Mouse (Mus musculus): ENCODE results near the gene Hist1h4f. TPM values are rescaled to one million over a fixed set of nuclear protein-coding genes. Genes with fewer than 3 reads are reported as not detected.

The Hist1h4f gene
- polyA plus RNA-seq, 1 experiment from 2014 or later: 0.80 TPM

GRCm38 (mm10) chr13:23503797-23504196, 47.7 kb downstream of the Hist1h4f start:
- H3K4me2 ChIP-seq (replicated peaks; ENCODE audit: low read depth, low read length): no peak overlapping the region
- no peaks in the 10 kb centered on the region for H3K4me1 ChIP-seq (replicated peaks; ENCODE audit: control insufficient read depth, insufficient read depth, low read length)
- no peak overlapping the region for H3K27ac ChIP-seq (ENCODE audit: low read depth, low read length)
- peak; percentile 79 for DNase-seq (ENCODE audit: low spot score)
- no peak overlapping the region for H3K9ac ChIP-seq (ENCODE audit: low read depth, low read length)
- no peaks in the 10 kb centered on the region for H3K9me3 ChIP-seq (ENCODE audit: control insufficient read depth, low read length)
- no peak overlapping the region for H3K4me3 ChIP-seq (ENCODE audit: low read depth, low read length)
- ATAC-seq (ENCODE audit: low FRiP score): peak; percentile 52; the same call in 1 of the 2 replicates
- WGBS: under 1% methylated on average over 9 of the region's 9 CpGs
- H3K36me3 ChIP-seq (ENCODE audit: control insufficient read depth, insufficient read depth, low read length): no peaks in the 10 kb centered on the region
- H3K27me3 ChIP-seq (ENCODE audit: control insufficient read depth, insufficient read depth, low read length): 0 out of 2 replicates have a peak, but pooled peaks cover under 1% of the 10 kb centered on the region

GRCm38 (mm10) chr13:23502916-23503315, 48.5 kb downstream of the Hist1h4f start:
- Histone ChIP-seq H3K4me2 (replicated peaks; ENCODE audit: low read depth, low read length) (no peak overlapping the region), H3K36me3 (ENCODE audit: control insufficient read depth, insufficient read depth, low read length) (no peaks in the 10 kb centered on the region), H3K9ac (ENCODE audit: low read depth, low read length) (no peak overlapping the region), H3K4me1 (replicated peaks; ENCODE audit: control insufficient read depth, insufficient read depth, low read length) (no peaks in the 10 kb centered on the region), H3K9me3 (ENCODE audit: control insufficient read depth, low read length) (no peaks in the 10 kb centered on the region), H3K27me3 (ENCODE audit: control insufficient read depth, insufficient read depth, low read length) (0 out of 2 replicates have a peak, but pooled peaks cover 2% of the 10 kb centered on the region), H3K4me3 (ENCODE audit: low read depth, low read length) (no peak overlapping the region), H3K27ac (ENCODE audit: low read depth, low read length) (no peak overlapping the region)
- 38% methylated on average over 4 of the region's 4 CpGs for WGBS
- no peak for ATAC-seq (ENCODE audit: low FRiP score)
- DNase-seq (ENCODE audit: low spot score): no peak

GRCm38 (mm10) chr13:23502031-23502567, 49.3 kb downstream of the Hist1h4f start:
- H3K27me3 ChIP-seq (ENCODE audit: control insufficient read depth, insufficient read depth, low read length): 0 out of 2 replicates have a peak, but pooled peaks cover 2% of the 10 kb centered on the region
- no peaks in the 10 kb centered on the region for H3K36me3 ChIP-seq (ENCODE audit: control insufficient read depth, insufficient read depth, low read length)
- no peak overlapping the region for H3K4me2 ChIP-seq (replicated peaks; ENCODE audit: low read depth, low read length)
- no peak for ATAC-seq (ENCODE audit: low FRiP score)
- H3K4me1 ChIP-seq (replicated peaks; ENCODE audit: control insufficient read depth, insufficient read depth, low read length): no peaks in the 10 kb centered on the region
- WGBS: 31% methylated on average over 9 of the region's 9 CpGs
- H3K9ac ChIP-seq (ENCODE audit: low read depth, low read length): no peak overlapping the region
- no peak overlapping the region for H3K4me3 ChIP-seq (ENCODE audit: low read depth, low read length)
- no peak for DNase-seq (ENCODE audit: low spot score)
- H3K27ac ChIP-seq (ENCODE audit: low read depth, low read length): no peak overlapping the region
- H3K9me3 ChIP-seq (ENCODE audit: control insufficient read depth, low read length): no peaks in the 10 kb centered on the region

GRCm38 (mm10) chr13:23501511-23501910, 49.9 kb downstream of the Hist1h4f start:
- Histone ChIP-seq H3K4me3 (ENCODE audit: low read depth, low read length) (no peak overlapping the region), H3K9me3 (ENCODE audit: control insufficient read depth, low read length) (no peaks in the 10 kb centered on the region), H3K36me3 (ENCODE audit: control insufficient read depth, insufficient read depth, low read length) (no peaks in the 10 kb centered on the region), H3K27ac (ENCODE audit: low read depth, low read length) (no peak overlapping the region), H3K9ac (ENCODE audit: low read depth, low read length) (no peak overlapping the region), H3K27me3 (ENCODE audit: control insufficient read depth, insufficient read depth, low read length) (0 out of 2 replicates have a peak, but pooled peaks cover 2% of the 10 kb centered on the region), H3K4me2 (replicated peaks; ENCODE audit: low read depth, low read length) (peak overlapping the region; percentile 26), H3K4me1 (replicated peaks; ENCODE audit: control insufficient read depth, insufficient read depth, low read length) (no peaks in the 10 kb centered on the region)
- no peak for ATAC-seq (ENCODE audit: low FRiP score)
- DNase-seq (ENCODE audit: low spot score): no peak
- 32% methylated on average over 5 of the region's 5 CpGs for WGBS

Other genes with a start within 250 kb of the Hist1h4f start
- gene Zfp322a, start 182.4 kb downstream of the Hist1h4f start, polyA plus RNA-seq (2014; fragmentation: Nextera tagmentation; extraction: Ambion mirVana): 65.0 and 65.6 TPM in 2 replicates
- gene Abt1, start 127.8 kb downstream of the Hist1h4f start, polyA plus RNA-seq (2014; fragmentation: Nextera tagmentation; extraction: Ambion mirVana): 12.1 and 13.4 TPM in 2 replicates
- not detected in 2 replicates for gene Btn1a1, start 85.7 kb downstream of the Hist1h4f start, polyA plus RNA-seq (2014; fragmentation: Nextera tagmentation; extraction: Ambion mirVana)
- 0.15 and 0.18 TPM in 2 replicates for gene Btn2a2, start 62.8 kb downstream of the Hist1h4f start, polyA plus RNA-seq (2014; fragmentation: Nextera tagmentation; extraction: Ambion mirVana)
- 4.7 TPM in 2 replicates for gene Hist1h4h, start 20.6 kb downstream of the Hist1h4f start, polyA plus RNA-seq (2014; fragmentation: Nextera tagmentation; extraction: Ambion mirVana)
- gene Hist1h2af, start 17.7 kb downstream of the Hist1h4f start, polyA plus RNA-seq (2014; fragmentation: Nextera tagmentation; extraction: Ambion mirVana): 3.6 and 8.4 TPM in 2 replicates
- 3.7 and 4.8 TPM in 2 replicates for gene Hist1h3g, start 16.2 kb downstream of the Hist1h4f start, polyA plus RNA-seq (2014; fragmentation: Nextera tagmentation; extraction: Ambion mirVana)
- 0.60 and 0.89 TPM in 2 replicates for gene Hist1h2bh, start 8.3 kb downstream of the Hist1h4f start, polyA plus RNA-seq (2014; fragmentation: Nextera tagmentation; extraction: Ambion mirVana)
- gene Hist1h3f, start 7.6 kb downstream of the Hist1h4f start, polyA plus RNA-seq (2014; fragmentation: Nextera tagmentation; extraction: Ambion mirVana): 1.0 and 1.1 TPM in 2 replicates
- 0.56 and 0.57 TPM in 2 replicates for gene Hist1h1d, start 1.6 kb upstream of the Hist1h4f start, polyA plus RNA-seq (2014; fragmentation: Nextera tagmentation; extraction: Ambion mirVana)
- gene Hist1h3e, start 10.7 kb upstream of the Hist1h4f start, polyA plus RNA-seq (2014; fragmentation: Nextera tagmentation; extraction: Ambion mirVana): 6.7 and 6.9 TPM in 2 replicates
- gene Hist1h2ae, start 19.6 kb upstream of the Hist1h4f start, polyA plus RNA-seq (2014; fragmentation: Nextera tagmentation; extraction: Ambion mirVana): 70.9 and 82.9 TPM in 2 replicates
- 3.2 and 4.8 TPM in 2 replicates for gene Hist1h2bg, start 19.7 kb upstream of the Hist1h4f start, polyA plus RNA-seq (2014; fragmentation: Nextera tagmentation; extraction: Ambion mirVana)
- 1.5 and 3.7 TPM in 2 replicates for gene Hist1h2bf, start 22.5 kb upstream of the Hist1h4f start, polyA plus RNA-seq (2014; fragmentation: Nextera tagmentation; extraction: Ambion mirVana)
- 1.0 and 2.9 TPM in 2 replicates for gene Hist1h2ad, start 22.7 kb upstream of the Hist1h4f start, polyA plus RNA-seq (2014; fragmentation: Nextera tagmentation; extraction: Ambion mirVana)
- gene Hist1h3d, start 24.1 kb upstream of the Hist1h4f start, polyA plus RNA-seq (2014; fragmentation: Nextera tagmentation; extraction: Ambion mirVana): 7.2 and 8.3 TPM in 2 replicates
- 95.0 and 95.9 TPM in 2 replicates for gene Hist1h4d, start 29.9 kb upstream of the Hist1h4f start, polyA plus RNA-seq (2014; fragmentation: Nextera tagmentation; extraction: Ambion mirVana)
- 1.8 and 2.2 TPM in 2 replicates for gene Hist1h2be, start 69.5 kb upstream of the Hist1h4f start, polyA plus RNA-seq (2014; fragmentation: Nextera tagmentation; extraction: Ambion mirVana)
- gene Hist1h1e, start 70.9 kb upstream of the Hist1h4f start, polyA plus RNA-seq (2014; fragmentation: Nextera tagmentation; extraction: Ambion mirVana): 19.7 and 23.7 TPM in 2 replicates
- 0.79 and 0.84 TPM in 2 replicates for gene Hist1h2ac, start 132.3 kb upstream of the Hist1h4f start, polyA plus RNA-seq (2014; fragmentation: Nextera tagmentation; extraction: Ambion mirVana)
- gene Hist1h2bc, start 132.6 kb upstream of the Hist1h4f start, polyA plus RNA-seq (2014; fragmentation: Nextera tagmentation; extraction: Ambion mirVana): 21.0 and 26.1 TPM in 2 replicates
- 0.17 TPM in 1 of 2 replicates, not detected in the other for gene Hist1h1t, start 144.2 kb upstream of the Hist1h4f start, polyA plus RNA-seq (2014; fragmentation: Nextera tagmentation; extraction: Ambion mirVana)
- gene Hist1h4c, start 146.8 kb upstream of the Hist1h4f start, polyA plus RNA-seq (2014; fragmentation: Nextera tagmentation; extraction: Ambion mirVana): 4.5 and 4.9 TPM in 2 replicates
- gene Hfe, start 159.2 kb upstream of the Hist1h4f start, polyA plus RNA-seq (2014; fragmentation: Nextera tagmentation; extraction: Ambion mirVana): 3.4 and 4.2 TPM in 2 replicates
- gene Hist1h1c, start 187.2 kb upstream of the Hist1h4f start, polyA plus RNA-seq (2014; fragmentation: Nextera tagmentation; extraction: Ambion mirVana): 14.9 and 16.7 TPM in 2 replicates
- 10.7 and 11.3 TPM in 2 replicates for gene Hist1h3c, start 194.0 kb upstream of the Hist1h4f start, polyA plus RNA-seq (2014; fragmentation: Nextera tagmentation; extraction: Ambion mirVana)
- 1.4 and 3.0 TPM in 2 replicates for gene Hist1h2bb, start 195.1 kb upstream of the Hist1h4f start, polyA plus RNA-seq (2014; fragmentation: Nextera tagmentation; extraction: Ambion mirVana)
- 42.5 and 50.0 TPM in 2 replicates for gene Hist1h2ab, start 199.5 kb upstream of the Hist1h4f start, polyA plus RNA-seq (2014; fragmentation: Nextera tagmentation; extraction: Ambion mirVana)
- gene Hist1h3b, start 200.6 kb upstream of the Hist1h4f start, polyA plus RNA-seq (2014; fragmentation: Nextera tagmentation; extraction: Ambion mirVana): 6.5 and 10.7 TPM in 2 replicates
- 3.6 and 4.8 TPM in 2 replicates for gene Hist1h4b, start 205.4 kb upstream of the Hist1h4f start, polyA plus RNA-seq (2014; fragmentation: Nextera tagmentation; extraction: Ambion mirVana)
- gene Hist1h4a, start 209.6 kb upstream of the Hist1h4f start, polyA plus RNA-seq (2014; fragmentation: Nextera tagmentation; extraction: Ambion mirVana): 0.32 TPM in 1 of 2 replicates, not detected in the other
- 3.4 and 5.3 TPM in 2 replicates for gene Hist1h3a, start 210.7 kb upstream of the Hist1h4f start, polyA plus RNA-seq (2014; fragmentation: Nextera tagmentation; extraction: Ambion mirVana)
- 2.4 and 3.7 TPM in 2 replicates for gene Hist1h1a, start 212.0 kb upstream of the Hist1h4f start, polyA plus RNA-seq (2014; fragmentation: Nextera tagmentation; extraction: Ambion mirVana)
- not detected in 2 replicates for gene Trim38, start 218.3 kb upstream of the Hist1h4f start, polyA plus RNA-seq (2014; fragmentation: Nextera tagmentation; extraction: Ambion mirVana)

Measured in hindbrain, embryonic 11.5 days (tissue).